Mouse (Mus musculus) neural tube, embryonic 11.5 days (tissue): ENCODE data around the gene Slc45a3. TPM values are rescaled to one million over a fixed set of nuclear protein-coding genes. Genes with fewer than 3 reads are reported as not detected.

ENCODE experiments used
- ATAC-seq: fragments of 200-750 bp; cut with Nextera tagmentation; 2 replicates; pipeline ENCODE4 v1.8.0; 2017; ENCODE audit warnings: moderate number of reproducible peaks, mild to moderate bottlenecking, moderate TSS enrichment, moderate library complexity; ENCODE audit not compliant: insufficient read depth, low FRiP score, low TSS enrichment
- DNase-seq: peaks from one replicate; pipeline ENCODE4 v3.0.0-alpha.2; 2015; ENCODE audit warnings: low spot score
- H3K27ac ChIP-seq: fragments of 300-500 bp; sonication (generic); 2 replicates; pipeline ENCODE4 v1.5.1; 2014; ENCODE audit warnings: low read depth, mild to moderate bottlenecking, low read length
- H3K27me3 ChIP-seq: fragments of 300-500 bp; sonication (generic); 2 replicates; pipeline ENCODE4 v1.6.1; 2014; ENCODE audit warnings: mild to moderate bottlenecking, low read length, mixed read lengths; ENCODE audit not compliant: control insufficient read depth, insufficient read depth
- H3K36me3 ChIP-seq: fragments of 300-500 bp; sonication (generic); 2 replicates; pipeline ENCODE4 v1.6.1; 2014; ENCODE audit warnings: mild to moderate bottlenecking, low read length, moderate library complexity, mixed read lengths; ENCODE audit not compliant: control insufficient read depth, insufficient read depth
- H3K4me1 ChIP-seq: fragments of 300-500 bp; sonication (generic); 2 replicates; pipeline ENCODE4 v1.6.1; 2014; ENCODE audit warnings: low read length, mixed read lengths; ENCODE audit not compliant: control insufficient read depth, insufficient read depth
- H3K4me2 ChIP-seq: fragments of 300-500 bp; sonication (generic); 2 replicates; pipeline ENCODE4 v1.6.1; 2014; ENCODE audit warnings: low read depth, mild to moderate bottlenecking, moderate library complexity
- H3K4me3 ChIP-seq: fragments of 300-500 bp; sonication (generic); 2 replicates; pipeline ENCODE4 v1.5.1; 2014; ENCODE audit warnings: low read depth, low read length
- H3K9ac ChIP-seq: fragments of 300-500 bp; sonication (generic); 2 replicates; pipeline ENCODE4 v1.6.1; 2014; ENCODE audit warnings: mild to moderate bottlenecking, low read length
- H3K9me3 ChIP-seq: fragments of 300-500 bp; sonication (generic); 2 replicates; pipeline ENCODE4 v1.6.1; 2016; ENCODE audit warnings: low read length; ENCODE audit not compliant: control insufficient read depth
- WGBS: fragments of 180-500 bp; shearing (Covaris S2); extraction: QIAGEN DNeasy Blood & Tissue Kit; methylation state at CpG from one replicate; pipeline ENCODE4 v1.1.7; 2014; 5-methylcytosine and 5-hydroxymethylcytosine counted together
- polyA plus RNA-seq: library from polyadenylated mRNA; unstranded; fragments of >200 nt; fragmentation: Nextera tagmentation; extraction: Ambion mirVana; gene quantifications from 2 replicates; pipeline ENCODE4 v1.2.1, GENCODE M21; 2014

Gene Slc45a3
- polyA plus RNA-seq, 1 experiment from 2014 or later: 11.8 TPM

GRCm38 (mm10) chr1:132019876-132020275 lies 57.1 kb downstream of the Slc45a3 start:
- 97% methylated on average over 7 of the region's 7 CpGs for WGBS

DNA sequence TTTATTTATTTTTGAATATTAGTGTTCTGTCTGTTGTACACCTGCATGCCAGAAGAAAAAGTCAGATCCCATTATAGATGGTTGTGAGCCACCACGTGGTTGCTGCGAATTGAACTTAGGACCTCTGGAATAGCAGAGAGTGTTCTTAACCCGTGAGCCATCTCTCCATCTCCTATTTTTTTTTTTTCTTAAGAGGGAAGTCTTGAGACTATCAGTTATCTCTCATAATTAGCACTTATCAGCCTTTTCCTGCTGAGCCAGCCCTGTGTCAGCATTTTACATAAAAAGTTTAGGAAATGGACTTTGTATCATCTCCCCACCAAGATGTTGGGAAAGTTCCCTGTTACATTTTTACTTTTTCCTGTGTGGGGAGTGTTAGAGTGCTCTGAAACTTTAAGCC lies 59.3 kb downstream of the Slc45a3 start:
- DNase-seq: no peak
- H3K27ac ChIP-seq: no peak overlapping the region
- no peaks in the 10 kb centered on the region for H3K9me3 ChIP-seq
- no peaks in the 10 kb centered on the region for H3K4me1 ChIP-seq
- no peak for ATAC-seq
- H3K27me3 ChIP-seq: no peaks in the 10 kb centered on the region
- H3K9ac ChIP-seq: no peak overlapping the region
- no peak overlapping the region for H3K4me3 ChIP-seq
- peaks cover 10% of the 10 kb centered on the region for H3K36me3 ChIP-seq
- 93% methylated on average over 3 of the region's 3 CpGs for WGBS
- H3K4me2 ChIP-seq: no peak overlapping the region

More at GRCm38 (mm10) chr1:132019876-132020275, 57.1 kb downstream of the Slc45a3 start:
- Histone ChIP-seq H3K4me1 (no peaks in the 10 kb centered on the region), H3K36me3 (peaks cover 10% of the 10 kb centered on the region), H3K9me3 (no peaks in the 10 kb centered on the region), H3K27ac (no peak overlapping the region), H3K27me3 (no peaks in the 10 kb centered on the region), H3K4me3 (no peak overlapping the region), H3K9ac (no peak overlapping the region), H3K4me2 (no peak overlapping the region)
- DNase-seq: no peak
- no peak for ATAC-seq

DNA sequence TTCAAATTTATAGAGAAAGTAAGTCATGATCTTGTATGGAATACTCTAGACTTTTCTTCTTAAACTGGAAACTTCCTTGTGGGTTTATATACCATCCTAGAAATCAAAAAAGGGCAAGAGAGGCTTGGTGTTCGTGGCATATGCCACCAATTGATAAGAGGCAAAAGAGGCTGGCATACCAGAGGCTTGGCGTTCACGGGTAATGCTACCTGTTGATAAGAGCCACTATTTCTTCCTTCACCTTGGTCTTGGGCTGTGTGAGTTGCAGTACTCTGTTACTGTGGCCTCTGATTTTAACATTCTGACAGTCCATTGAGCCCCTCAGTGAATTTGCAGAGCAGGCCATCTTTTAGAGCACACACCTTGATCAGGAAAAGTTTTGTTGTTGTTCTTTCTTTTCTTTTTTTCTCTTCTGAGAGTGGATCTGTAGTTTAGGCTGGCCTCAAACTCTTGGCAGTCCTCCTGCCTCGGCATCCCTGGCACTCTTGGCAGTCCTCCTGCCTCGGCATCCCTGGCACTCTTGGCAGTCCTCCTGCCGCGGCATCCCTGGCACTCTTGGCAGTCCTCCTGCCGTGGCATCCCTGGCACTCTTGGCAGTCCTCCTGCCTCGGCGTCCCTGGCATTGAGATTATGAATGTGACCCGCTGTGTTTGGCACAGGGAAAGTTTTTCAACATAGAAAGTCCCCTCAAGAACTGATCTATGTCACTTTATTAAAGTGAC lies 64.3 kb downstream of the Slc45a3 start:
- Histone ChIP-seq H3K4me3 (no peak overlapping the region), H3K27ac (no peak overlapping the region), H3K4me2 (no peak overlapping the region), H3K4me1 (no peaks in the 10 kb centered on the region), H3K27me3 (no peaks in the 10 kb centered on the region), H3K36me3 (peaks cover 2% of the 10 kb centered on the region; the same call in 1 of the 2 replicates), H3K9ac (no peak overlapping the region), H3K9me3 (no peaks in the 10 kb centered on the region)
- DNase-seq (no peak), ATAC-seq (no peak)
- WGBS: 92% methylated on average over 11 of the region's 11 CpGs

GRCm38 (mm10) chr1:132027978-132028377 lies 65.2 kb downstream of the Slc45a3 start:
- H3K27me3 ChIP-seq: no peaks in the 10 kb centered on the region
- 97% methylated on average over 5 of the region's 5 CpGs for WGBS
- H3K4me3 ChIP-seq: no peak overlapping the region
- H3K9me3 ChIP-seq: no peaks in the 10 kb centered on the region
- H3K4me2 ChIP-seq: no peak overlapping the region
- H3K27ac ChIP-seq: no peak overlapping the region
- ATAC-seq (no peak), DNase-seq (no peak)
- H3K4me1 ChIP-seq: no peaks in the 10 kb centered on the region
- H3K36me3 ChIP-seq: no peaks in the 10 kb centered on the region; the same call in 1 of the 2 replicates
- H3K9ac ChIP-seq: no peak overlapping the region

GRCm38 (mm10) chr1:132028413-132028812 lies 65.6 kb downstream of the Slc45a3 start:
- DNase-seq: no peak
- H3K27ac ChIP-seq: no peak overlapping the region

GRCm38 (mm10) chr1:132030574-132030973 lies 67.8 kb downstream of the Slc45a3 start:
- ATAC-seq (no peak), DNase-seq (no peak)
- H3K27me3 ChIP-seq: no peaks in the 10 kb centered on the region
- H3K36me3 ChIP-seq: no peaks in the 10 kb centered on the region
- no peaks in the 10 kb centered on the region for H3K9me3 ChIP-seq
- no peak overlapping the region for H3K9ac ChIP-seq
- H3K4me3 ChIP-seq: no peak overlapping the region
- H3K4me1 ChIP-seq: no peaks in the 10 kb centered on the region
- no peak overlapping the region for H3K27ac ChIP-seq
- no peak overlapping the region for H3K4me2 ChIP-seq
- 67% methylated on average over 2 of the region's 2 CpGs for WGBS

More at GRCm38 (mm10) chr1:132028413-132028812, 65.6 kb downstream of the Slc45a3 start:
- Histone ChIP-seq H3K4me3 (no peak overlapping the region), H3K4me2 (no peak overlapping the region), H3K27me3 (no peaks in the 10 kb centered on the region), H3K9me3 (no peaks in the 10 kb centered on the region), H3K4me1 (no peaks in the 10 kb centered on the region), H3K9ac (no peak overlapping the region), H3K36me3 (no peaks in the 10 kb centered on the region; the same call in 1 of the 2 replicates)
- no peak for ATAC-seq
- WGBS: 95% methylated on average over 9 of the region's 9 CpGs

DNA sequence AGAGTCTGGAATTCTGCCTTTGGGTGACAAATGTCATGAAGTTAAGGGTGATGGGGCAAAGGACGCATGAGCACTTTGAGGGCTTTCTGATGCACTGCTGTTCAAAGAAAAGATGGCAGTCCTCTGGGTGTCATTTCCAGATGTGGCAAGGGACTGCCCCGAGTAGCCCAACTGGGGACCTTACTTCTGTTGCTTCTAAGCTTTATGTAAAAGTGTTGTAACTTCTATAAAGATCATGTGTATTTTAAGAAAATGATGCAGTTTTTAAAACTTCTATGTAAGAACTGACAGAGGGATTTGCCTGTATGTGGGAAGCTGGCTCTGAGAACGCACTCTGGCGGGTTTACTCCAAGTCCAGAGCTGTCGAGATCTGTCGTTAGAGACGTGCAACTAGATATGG lies 69.4 kb downstream of the Slc45a3 start:
- 94% methylated on average over 7 of the region's 7 CpGs for WGBS
- no peak overlapping the region for H3K4me3 ChIP-seq
- H3K27ac ChIP-seq: no peak overlapping the region
- ATAC-seq: no peak
- H3K4me1 ChIP-seq: no peaks in the 10 kb centered on the region
- no peaks in the 10 kb centered on the region for H3K36me3 ChIP-seq
- H3K27me3 ChIP-seq: no peaks in the 10 kb centered on the region
- H3K4me2 ChIP-seq: no peak overlapping the region
- H3K9ac ChIP-seq: no peak overlapping the region
- DNase-seq: no peak
- H3K9me3 ChIP-seq: no peaks in the 10 kb centered on the region

Other genes with a start within 250 kb of the Slc45a3 start
- gene Slc26a9, start 218.9 kb upstream of the Slc45a3 start, polyA plus RNA-seq: not detected in 2 replicates
- gene Pm20d1, start 165.6 kb upstream of the Slc45a3 start, polyA plus RNA-seq: 0.72 and 2.3 TPM in 2 replicates
- gene Slc41a1, start 135.5 kb upstream of the Slc45a3 start, polyA plus RNA-seq: 9.3 and 10.2 TPM in 2 replicates
- 10.3 and 10.4 TPM in 2 replicates for gene Rab29, start 95.7 kb upstream of the Slc45a3 start, polyA plus RNA-seq
- gene Nucks1, start 52.4 kb upstream of the Slc45a3 start, polyA plus RNA-seq: 50.6 and 54.6 TPM in 2 replicates
- 18.7 and 21.6 TPM in 2 replicates for gene Elk4, start 44.6 kb downstream of the Slc45a3 start, polyA plus RNA-seq
- gene Mfsd4a, start 105.1 kb downstream of the Slc45a3 start, polyA plus RNA-seq: 10.7 and 12.6 TPM in 2 replicates
- 1.9 TPM in 2 replicates for gene Cdk18, start 176.7 kb downstream of the Slc45a3 start, polyA plus RNA-seq
- 5.6 and 6.8 TPM in 2 replicates for gene Lemd1, start 228.5 kb downstream of the Slc45a3 start, polyA plus RNA-seq
- 2.2 and 2.6 TPM in 2 replicates for gene AC124108.1, start 228.5 kb downstream of the Slc45a3 start, polyA plus RNA-seq